Mouse (Mus musculus) myocyte (in vitro differentiated cells): ENCODE results near the gene Sds. TPM values are rescaled to one million over a fixed set of nuclear protein-coding genes. Genes with fewer than 3 reads are reported as not detected.

ENCODE experiments used
- H3K27me3 ChIP-seq: one replicate; pipeline ENCODE4 v1.6.1; 2011; ENCODE audit not compliant: control insufficient read depth, insufficient read depth, insufficient read length
- H3K36me3 ChIP-seq: one replicate; pipeline ENCODE4 v1.6.1; 2011; ENCODE audit not compliant: control insufficient read depth, insufficient read depth
- H3K4me2 ChIP-seq: one replicate; pipeline ENCODE4 v1.6.1; 2011; ENCODE audit warnings: low read depth, control low read depth
- H3K4me3 ChIP-seq: one replicate; pipeline ENCODE4 v1.5.1; 2011; ENCODE audit warnings: mild to moderate bottlenecking, control low read depth, moderate library complexity
- H3K79me2 ChIP-seq: one replicate; pipeline ENCODE4 v1.6.1; 2011; ENCODE audit not compliant: control insufficient read depth, insufficient read depth
- H3ac ChIP-seq: one replicate; pipeline ENCODE4 v1.6.1; 2011; ENCODE audit not compliant: control insufficient read depth, insufficient read length
- CEBPB ChIP-seq: IDR thresholded peaks from 2 replicates; pipeline ENCODE4 v1.6.1; 2011; ENCODE audit warnings: mild to moderate bottlenecking, moderate library complexity; ENCODE audit not compliant: poor library complexity, insufficient read depth, severe bottlenecking
- E2F4 ChIP-seq: IDR thresholded peaks from one replicate; pipeline ENCODE4 v1.6.1; 2011; ENCODE audit warnings: mild to moderate bottlenecking, control low read depth, moderate library complexity; ENCODE audit not compliant: insufficient read depth
- MAX ChIP-seq: IDR thresholded peaks from one replicate; pipeline ENCODE4 v1.6.1; 2011; ENCODE audit warnings: low read depth, mild to moderate bottlenecking, control low read depth
- MYOD1 ChIP-seq, 3 experiments: IDR thresholded peaks; one replicate each; pipeline ENCODE4 v1.6.1; 2011; ENCODE audit warnings: control low read depth in 2 of 3, low read depth in 2 of 3, mild to moderate bottlenecking in 2 of 3, moderate library complexity in 1 of 3; ENCODE audit not compliant: insufficient read length in 2 of 3, control insufficient read depth in 1 of 3
- MYOG ChIP-seq, 3 experiments: IDR thresholded peaks; one replicate each; pipeline ENCODE4 v1.6.1; 2011; ENCODE audit warnings: control low read depth in 2 of 3, low read depth in 2 of 3, mild to moderate bottlenecking in 2 of 3; ENCODE audit not compliant: insufficient read length in 2 of 3, control insufficient read depth in 1 of 3, insufficient read depth in 1 of 3
- POLR2A ChIP-seq: IDR thresholded peaks from one replicate; pipeline ENCODE4 v1.6.1; 2011; ENCODE audit warnings: low read depth, mild to moderate bottlenecking, control low read depth, moderate library complexity; ENCODE audit not compliant: insufficient read length
- POLR2AphosphoS2 ChIP-seq: IDR thresholded peaks from one replicate; pipeline ENCODE4 v1.6.1; 2011; ENCODE audit warnings: low read depth, control low read depth; ENCODE audit not compliant: insufficient read length
- REST ChIP-seq: IDR thresholded peaks from one replicate; pipeline ENCODE4 v1.6.1; 2011; ENCODE audit warnings: mild to moderate bottlenecking, control low read depth, moderate library complexity; ENCODE audit not compliant: insufficient read depth, insufficient read length
- SRF ChIP-seq: IDR thresholded peaks from one replicate; pipeline ENCODE4 v1.6.1; 2011; ENCODE audit warnings: low read depth; ENCODE audit not compliant: control insufficient read depth, insufficient read length
- TCF12 ChIP-seq: IDR thresholded peaks from one replicate; pipeline ENCODE4 v1.6.1; 2011; ENCODE audit warnings: mild to moderate bottlenecking, control low read depth; ENCODE audit not compliant: poor library complexity, insufficient read depth, severe bottlenecking
- TCF3 ChIP-seq: IDR thresholded peaks from one replicate; pipeline ENCODE4 v1.6.1; 2011; ENCODE audit warnings: low read depth, control low read depth; ENCODE audit not compliant: insufficient read length
- USF1 ChIP-seq: IDR thresholded peaks from one replicate; pipeline ENCODE4 v1.6.1; 2011; ENCODE audit warnings: low read depth, mild to moderate bottlenecking, control low read depth, moderate library complexity
- polyA plus RNA-seq: library from polyadenylated mRNA; unstranded; fragments of >200 nt; fragmentation: generic; extraction: Trizol; gene quantifications from one replicate; pipeline ENCODE4 v1.2.1, GENCODE M21; 2012; ENCODE audit warnings: missing spikeins

Gene Sds
- polyA plus RNA-seq, 1 experiment = not detected

DNA sequence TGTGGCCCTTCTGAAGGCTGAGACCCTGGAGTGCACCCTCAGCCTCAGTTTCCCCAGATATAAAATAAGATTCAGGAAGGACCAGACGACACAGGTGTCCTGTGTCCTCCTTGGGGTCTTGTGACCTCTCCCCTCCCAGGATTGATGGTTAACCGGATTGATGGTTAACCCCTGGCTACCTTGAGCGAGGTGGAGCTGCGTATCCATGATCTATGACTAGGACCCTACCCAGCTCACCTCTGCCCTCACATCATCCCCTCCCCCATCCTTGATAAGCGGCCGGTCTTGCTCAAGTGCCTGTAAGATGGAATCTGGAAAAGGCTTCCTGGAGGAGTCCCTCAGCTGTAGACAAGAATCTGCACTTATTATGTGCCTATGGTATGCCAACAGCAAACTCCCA lies 7.5 kb upstream of the Sds start:
- TF ChIP-seq USF1 = no peak
- TF ChIP-seq TCF12 = no peak
- TF ChIP-seq CEBPB = no peak
- TF ChIP-seq TCF3 = no peak
- no peak for TF ChIP-seq SRF
- no peak for TF ChIP-seq MYOD1 (IDR thresholded peaks at IDR 0.05; ENCODE audit: control insufficient read depth in 1 of 3, insufficient read length in 2 of 3, low read depth in 2 of 3)
- TF ChIP-seq MYOG (IDR thresholded peaks at IDR 0.05; ENCODE audit: control insufficient read depth in 1 of 3, insufficient read depth in 1 of 3, insufficient read length in 2 of 3, low read depth in 2 of 3) = no peak
- Histone ChIP-seq H3K79me2 (no peaks in the 10 kb centered on the region), H3K27me3 (peaks cover 36% of the 10 kb centered on the region), H3K4me3 (no peak overlapping the region), H3K4me2 (no peak overlapping the region), H3K36me3 (no peaks in the 10 kb centered on the region), H3ac (no peak overlapping the region)

DNA sequence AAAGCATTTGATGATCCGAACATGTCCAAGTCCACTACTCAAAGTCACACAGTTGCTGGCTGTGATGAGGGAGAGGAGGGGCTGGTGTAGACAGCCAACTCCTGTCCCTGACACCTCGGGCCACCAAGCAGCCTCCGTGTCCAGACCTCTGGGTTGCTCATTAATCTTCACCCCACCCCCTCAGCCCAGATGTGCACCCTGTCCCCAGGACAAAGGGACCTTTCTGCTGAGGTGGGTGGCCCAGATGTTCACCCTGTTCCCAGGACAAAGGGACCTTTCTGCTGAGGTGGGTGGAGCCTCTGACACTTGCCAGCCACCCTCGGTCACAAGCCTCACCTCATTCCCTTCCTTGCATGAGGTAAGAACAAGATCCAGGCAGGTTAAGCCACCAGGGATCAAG lies 4.8 kb upstream of the Sds start:
- H3K79me2 ChIP-seq = no peaks in the 10 kb centered on the region
- H3K36me3 ChIP-seq = no peaks in the 10 kb centered on the region
- no peak overlapping the region for H3ac ChIP-seq
- H3K27me3 ChIP-seq = peaks cover 55% of the 10 kb centered on the region
- no peak overlapping the region for H3K4me2 ChIP-seq
- H3K4me3 ChIP-seq = no peak overlapping the region
- TF ChIP-seq MYOG (IDR thresholded peaks at IDR 0.05; ENCODE audit: control insufficient read depth in 1 of 3, insufficient read depth in 1 of 3, insufficient read length in 2 of 3, low read depth in 2 of 3) (no peak), E2F4 (no peak), SRF (no peak), TCF3 (no peak), POLR2A (no peak), MAX (no peak), USF1 (no peak), MYOD1 (IDR thresholded peaks at IDR 0.05; ENCODE audit: control insufficient read depth in 1 of 3, insufficient read length in 2 of 3, low read depth in 2 of 3) (no peak), TCF12 (no peak), CEBPB (no peak), REST (no peak), POLR2AphosphoS2 (no peak)

DNA sequence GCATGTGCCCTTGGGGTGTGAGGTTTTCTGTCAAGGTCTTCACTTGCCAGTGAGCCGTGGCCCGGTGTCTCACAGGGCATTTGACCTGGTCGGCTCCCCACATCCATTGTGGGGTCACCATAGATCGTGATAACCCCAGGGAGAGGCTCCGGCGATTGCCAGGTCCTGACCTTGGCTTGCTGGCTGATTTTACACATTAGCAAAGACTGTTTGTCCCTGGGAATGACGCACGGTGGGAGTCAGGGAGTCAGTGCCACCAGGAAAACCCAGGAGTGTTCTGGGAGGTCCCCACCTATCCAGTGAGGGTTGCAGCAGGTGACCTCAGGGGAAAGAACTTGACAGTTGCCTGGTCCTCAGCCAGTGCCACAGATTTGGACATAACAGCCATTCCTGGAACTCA lies 3.6 kb upstream of the Sds start, which contains the start of gene Sdsl:
Gene Sdsl (minus strand): TSS at position 41 of the 400 bp plus-strand sequence.
- no peak within 1 kb of the TSS for H3K4me2 ChIP-seq
- no peaks in the 10 kb centered on the region for H3K79me2 ChIP-seq
- H3ac ChIP-seq = no peak within 1 kb of the TSS
- H3K36me3 ChIP-seq = no peaks in the 10 kb centered on the region
- peaks cover 67% of the 10 kb centered on the region for H3K27me3 ChIP-seq
- TF ChIP-seq REST (no peak), POLR2A (no peak), MAX (no peak)
- no peak within 1 kb of the TSS for H3K4me3 ChIP-seq

DNA sequence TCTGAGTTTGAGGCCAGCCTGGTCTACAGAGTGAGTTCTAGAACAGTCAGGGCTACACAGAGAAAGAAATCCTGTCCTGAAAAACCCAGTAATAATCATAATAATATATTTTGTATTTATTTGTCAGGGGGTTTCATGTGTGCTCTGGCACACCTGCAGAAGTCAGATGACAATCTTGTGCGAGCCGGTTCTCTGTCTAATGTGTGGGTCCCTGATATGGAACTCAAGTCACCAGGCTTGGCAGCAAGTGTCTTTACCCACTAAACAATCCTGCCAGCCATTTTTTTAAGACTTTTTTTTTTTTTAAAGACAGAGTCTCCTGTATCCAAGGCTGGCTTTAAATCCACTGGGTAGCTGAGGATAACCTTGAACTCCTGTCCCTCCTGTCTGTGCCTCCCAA lies 3.0 kb upstream of the Sds start:
- no peaks in the 10 kb centered on the region for H3K36me3 ChIP-seq
- no peak overlapping the region for H3K4me3 ChIP-seq
- H3K79me2 ChIP-seq = no peaks in the 10 kb centered on the region
- no peak overlapping the region for H3ac ChIP-seq
- no peak overlapping the region for H3K4me2 ChIP-seq
- peaks cover 72% of the 10 kb centered on the region for H3K27me3 ChIP-seq
- no peak for TF ChIP-seq SRF
- no peak for TF ChIP-seq POLR2AphosphoS2
- TF ChIP-seq USF1 = no peak
- no peak for TF ChIP-seq CEBPB
- no peak for TF ChIP-seq POLR2A
- no peak for TF ChIP-seq REST
- TF ChIP-seq MYOG (IDR thresholded peaks at IDR 0.05; ENCODE audit: control insufficient read depth in 1 of 3, insufficient read depth in 1 of 3, insufficient read length in 2 of 3, low read depth in 2 of 3) = no peak
- TF ChIP-seq TCF3 = no peak
- no peak for TF ChIP-seq TCF12
- no peak for TF ChIP-seq MAX
- no peak for TF ChIP-seq MYOD1 (IDR thresholded peaks at IDR 0.05; ENCODE audit: control insufficient read depth in 1 of 3, insufficient read length in 2 of 3, low read depth in 2 of 3)
- no peak for TF ChIP-seq E2F4

DNA sequence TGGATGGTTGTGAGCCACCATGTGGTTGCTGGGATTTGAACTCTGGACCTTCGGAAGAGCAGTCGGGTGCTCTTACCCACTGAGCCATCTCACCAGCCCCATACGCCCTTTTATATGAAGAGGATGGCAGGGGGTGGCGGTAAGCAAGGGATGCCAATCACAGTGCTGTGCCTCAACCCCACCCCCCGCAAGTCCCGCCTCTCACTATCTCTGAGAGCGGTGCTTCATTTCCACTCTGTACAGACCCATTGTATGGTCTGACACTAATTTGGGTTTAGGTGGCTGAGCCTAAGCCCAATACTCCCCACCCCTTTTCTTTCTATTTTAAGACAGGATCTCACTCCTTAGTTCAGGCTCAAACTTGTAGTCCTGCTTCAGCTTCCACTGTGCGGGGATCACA lies 465 bp upstream of the Sds start:
- Histone ChIP-seq H3K27me3 (peaks cover 63% of the 10 kb centered on the region), H3ac (no peak overlapping the region), H3K4me2 (no peak overlapping the region), H3K4me3 (no peak overlapping the region), H3K79me2 (no peaks in the 10 kb centered on the region), H3K36me3 (no peaks in the 10 kb centered on the region)
- TF ChIP-seq MAX (no peak), E2F4 (no peak), POLR2AphosphoS2 (no peak), MYOG (IDR thresholded peaks at IDR 0.05; ENCODE audit: control insufficient read depth in 1 of 3, insufficient read depth in 1 of 3, insufficient read length in 2 of 3, low read depth in 2 of 3) (no peak), USF1 (no peak), TCF12 (no peak), POLR2A (no peak), TCF3 (no peak), CEBPB (no peak), MYOD1 (IDR thresholded peaks at IDR 0.05; ENCODE audit: control insufficient read depth in 1 of 3, insufficient read length in 2 of 3, low read depth in 2 of 3) (no peak), REST (no peak), SRF (no peak)
